Mouse (Mus musculus) effector memory CD4-positive, alpha-beta T cell, adult 5 months (primary cell): ENCODE data around the gene Gm9733. TPM values are rescaled to one million over a fixed set of nuclear protein-coding genes. Genes with fewer than 3 reads are reported as not detected.

ENCODE experiments used
- polyA plus RNA-seq: library from polyadenylated mRNA; unstranded; fragments of 100-300 nt; shearing (Covaris generic); gene quantifications from one replicate; pipeline ENCODE4 v1.2.1, GENCODE M21; 2017

The Gm9733 gene
- polyA plus RNA-seq, result not detected

GRCm38 (mm10) chr3:15332063-15332462 lies at the start of gene Gm9733:
Gm9733 (minus strand) TSS chr3:15332302.

Other genes starting within 250 kb of the Gm9733 start
- not detected for gene Sirpb1a, start 94.2 kb upstream of the Gm9733 start, polyA plus RNA-seq
- not detected for gene Sirpb1b, start 242.8 kb upstream of the Gm9733 start, polyA plus RNA-seq